Mouse (Mus musculus) cerebellum, adult 18-20 months (tissue): ENCODE results near the gene Nfic.
A peak's percentile ranks its signal among the peaks of the same experiment; 100 is the strongest.

Experiments
- DNase-seq, 2 experiments: peaks; one replicate each; pipeline ENCODE4 v3.0.0; 2021

Gene Nfic

GRCm38 (mm10) chr10:81455181-81455895 is at the start of gene Nfic:
Gene Nfic, minus strand, starts transcription at chr10:81455635.
- DNase-seq = no peak

- DNase-seq = peak; percentile 91 to 96
These were observed 47.2 kb upstream of the Nfic start for GRCm38 (mm10) chr10:81502658-81503057.

- no peak for DNase-seq
These were observed 46.4 kb upstream of the Nfic start for GRCm38 (mm10) chr10:81501863-81502262.

- DNase-seq = no peak
These were observed 44.6 kb upstream of the Nfic start, which contains the start of gene S1pr4 for GRCm38 (mm10) chr10:81500032-81500431. Gene S1pr4, minus strand, starts transcription at chr10:81500132.

- DNase-seq = no peak
These were observed 43.9 kb upstream of the Nfic start for GRCm38 (mm10) chr10:81499250-81499901.

- DNase-seq = peak in 1 of 2 experiments; percentile 27
These were observed 43.1 kb upstream of the Nfic start for GRCm38 (mm10) chr10:81498316-81499249.

- DNase-seq = peak in 1 of 2 experiments; percentile 25
These were observed 42.2 kb upstream of the Nfic start for GRCm38 (mm10) chr10:81497401-81498270.

GRCm38 (mm10) chr10:81496969-81497368 is 41.5 kb upstream of the Nfic start:
- peak in 1 of 2 experiments; percentile 17 for DNase-seq

- DNase-seq = peak; percentile 98 to 100
These were observed 40.9 kb upstream of the Nfic start, which contains the start of gene Ncln for GRCm38 (mm10) chr10:81496264-81496901. Gene Ncln, minus strand, starts transcription at chr10:81496392.

- no peak for DNase-seq
These were observed 40.3 kb upstream of the Nfic start for GRCm38 (mm10) chr10:81495616-81496263.

GRCm38 (mm10) chr10:81495151-81495550 is 39.7 kb upstream of the Nfic start:
- peak in 1 of 2 experiments; percentile 23 for DNase-seq

- DNase-seq = peak in 1 of 2 experiments; percentile 17
These were observed 39.0 kb upstream of the Nfic start for GRCm38 (mm10) chr10:81494260-81495041.

- no peak for DNase-seq
These were observed 38.3 kb upstream of the Nfic start for GRCm38 (mm10) chr10:81493601-81494220.

- no peak for DNase-seq
These were observed 37.3 kb upstream of the Nfic start for GRCm38 (mm10) chr10:81492606-81493240.

- no peak for DNase-seq
These were observed 35.6 kb upstream of the Nfic start for GRCm38 (mm10) chr10:81491018-81491417.

GRCm38 (mm10) chr10:81489941-81490340 is 34.5 kb upstream of the Nfic start:
- DNase-seq = no peak

GRCm38 (mm10) chr10:81488081-81488480 is 32.6 kb upstream of the Nfic start:
- DNase-seq = no peak

- no peak for DNase-seq
These were observed 31.1 kb upstream of the Nfic start for GRCm38 (mm10) chr10:81486496-81486895.

- no peak for DNase-seq
These were observed 30.1 kb upstream of the Nfic start for GRCm38 (mm10) chr10:81485479-81486018.
